Mouse (Mus musculus) heart, adult 18-20 months (tissue): ENCODE results near the gene Slc22a28. TPM values are rescaled to one million over a fixed set of nuclear protein-coding genes. Genes with fewer than 3 reads are reported as not detected.
"Not testable (repeated sequence)": the region's sequence is repeated elsewhere in the genome, so short reads cannot be mapped to it uniquely, and the experiment has no call there.

Experiments
- DNase-seq, 2 experiments: peaks; one replicate each; pipeline ENCODE4 v3.0.0; 2021 to 2022; ENCODE audit warnings: mixed read lengths in 1 of 2
- long read RNA-seq, 2 experiments: library from polyadenylated mRNA; stranded (forward); transcript quantifications; one replicate each; pipeline ENCODE4 v2.0.0; 2021
- total RNA-seq, 2 experiments: library from RNA; stranded (reverse); gene quantifications; 2 replicates each; pipeline ENCODE4 v1.2.3; 2021

The Slc22a28 gene
- total RNA-seq: not detected
- long read RNA-seq, experiment 1: 0 reads
- long read RNA-seq, experiment 2: 0 reads

DNA sequence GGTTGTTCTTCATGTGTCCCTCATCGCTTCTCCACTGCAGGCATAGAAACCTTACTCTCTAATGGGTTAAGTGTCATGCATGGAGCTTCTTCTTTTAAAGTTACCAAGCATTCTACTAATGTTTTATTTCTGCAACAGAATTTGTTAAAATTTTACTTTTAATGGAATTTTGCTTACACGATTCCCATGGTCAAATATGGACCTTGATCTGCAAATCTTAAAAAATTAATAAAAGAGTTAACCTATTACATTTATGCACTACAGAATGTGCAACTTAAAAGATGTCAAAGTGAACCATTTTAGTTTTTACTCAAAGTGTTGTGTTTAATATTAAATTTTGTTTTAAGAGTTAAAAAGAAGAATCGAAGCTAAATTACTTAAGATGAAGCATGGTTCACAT lies at the start of gene Slc22a28:
Slc22a28 (minus strand) TSS at position 102 of the 400 bp plus-strand sequence.
- DNase-seq: not testable (repeated sequence)

DNA sequence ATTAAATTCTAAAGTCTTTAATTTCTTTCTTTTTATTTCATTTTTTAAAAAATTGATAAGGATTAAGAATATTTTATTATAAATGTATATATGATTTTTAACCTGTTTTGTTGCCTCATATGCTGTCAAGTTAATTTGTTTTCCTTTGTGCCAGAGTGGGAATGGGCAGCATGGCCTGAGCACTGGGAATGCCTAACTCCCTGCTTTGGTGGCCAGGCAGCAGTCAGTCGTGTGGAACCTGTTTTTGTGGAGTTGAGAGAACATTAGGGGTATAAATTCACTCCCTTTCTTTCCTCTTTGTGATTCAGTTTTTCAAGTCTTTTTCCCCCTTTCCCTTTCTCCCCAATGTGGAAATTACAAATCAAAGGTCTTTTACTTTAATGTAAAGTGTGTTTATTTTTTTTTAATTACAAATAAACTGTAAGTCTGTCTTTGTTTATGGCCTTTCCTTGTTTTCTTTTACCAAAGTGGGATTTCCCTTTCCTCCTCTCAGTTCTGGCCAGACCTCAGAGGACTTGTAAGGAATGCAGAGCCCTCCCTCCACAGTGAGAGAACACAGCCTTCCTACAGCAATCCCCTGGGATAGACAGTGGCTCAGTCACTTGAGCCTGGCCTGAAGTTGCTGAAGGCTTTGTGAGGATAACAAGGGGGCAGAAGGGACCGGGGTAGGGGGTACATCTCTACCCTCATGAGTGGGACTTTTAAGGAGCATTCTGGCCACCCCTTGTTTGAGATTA lies 17.2 kb upstream of the Slc22a28 start:
- DNase-seq: no peak

DNA sequence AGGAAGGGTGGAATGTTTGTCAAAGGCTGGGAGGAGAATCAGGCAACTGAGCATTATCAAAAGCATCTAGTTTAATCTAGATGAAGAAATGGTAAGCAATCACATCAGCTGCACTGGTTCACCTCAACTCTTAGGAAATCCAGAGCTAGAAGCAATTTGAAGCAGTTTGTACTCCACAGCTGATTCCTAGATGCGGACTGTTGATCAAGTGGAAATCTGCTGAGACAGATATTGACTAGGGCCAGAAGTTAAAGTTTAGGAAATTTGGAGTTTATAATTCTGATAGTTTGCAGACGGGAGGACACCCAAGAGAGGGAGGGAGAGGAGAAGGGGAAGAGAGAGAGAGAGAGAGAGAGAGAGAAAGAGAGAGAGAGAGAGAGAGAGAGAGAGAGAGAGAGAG lies 10.9 kb upstream of the Slc22a28 start:
- not testable (repeated sequence) for DNase-seq

DNA sequence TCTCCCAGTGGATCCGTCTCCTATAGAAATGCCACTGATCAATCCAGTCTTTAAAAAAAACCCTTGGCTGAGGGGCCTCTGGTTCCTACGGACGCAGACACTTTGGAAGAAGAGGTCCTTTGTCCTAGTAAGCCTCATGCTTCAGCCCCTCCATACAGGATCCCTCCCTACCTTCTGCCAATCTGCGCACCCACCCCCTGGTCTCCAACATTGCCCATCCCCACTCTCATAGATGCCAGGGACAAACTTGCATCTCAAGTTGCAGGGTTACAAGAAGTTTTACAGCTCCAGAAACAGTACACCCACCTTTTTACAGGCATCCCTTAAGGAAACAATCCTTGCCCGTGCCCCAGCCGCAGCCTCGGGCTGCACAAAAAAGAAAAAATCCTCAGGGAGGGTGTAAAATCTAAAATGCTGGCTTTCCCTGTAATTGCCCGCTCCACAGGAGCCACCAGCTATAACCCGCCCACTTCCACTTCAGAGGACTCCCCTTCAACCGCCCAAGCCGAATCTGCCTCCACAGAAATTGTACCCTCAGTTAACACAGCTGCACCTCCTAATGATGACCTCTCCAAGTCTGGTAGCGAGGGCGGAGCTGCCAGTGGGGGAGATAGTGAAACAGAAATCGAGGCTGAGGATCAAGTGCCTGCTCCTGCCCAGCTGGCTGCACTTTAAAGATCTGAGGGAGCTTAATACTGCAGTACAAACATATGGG lies 2.5 kb upstream of the Slc22a28 start:
- not testable (repeated sequence) for DNase-seq

DNA sequence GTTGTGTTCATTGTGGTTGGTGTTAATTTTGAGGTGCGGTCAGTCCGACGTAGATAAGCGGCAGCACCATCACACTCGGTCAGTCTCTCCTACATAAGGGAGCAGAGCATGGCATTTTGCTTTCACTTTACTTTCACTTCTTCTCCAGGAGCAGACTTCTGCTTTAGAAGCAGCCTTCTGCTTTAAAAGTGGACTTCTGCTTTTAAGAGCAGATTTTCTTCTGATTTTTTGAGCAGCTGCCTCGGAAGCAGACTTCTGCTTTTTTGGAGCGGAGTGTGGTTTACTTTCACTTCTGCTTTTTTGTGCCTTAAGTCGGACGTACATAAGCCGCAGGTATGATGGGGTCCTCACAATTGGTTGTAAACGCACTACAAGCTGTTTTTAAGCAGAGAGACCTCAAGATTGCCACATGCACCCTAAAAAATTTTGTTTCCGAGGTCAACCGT lies 111.9 kb downstream of the Slc22a28 start:
- peak; percentile 21 to 73 for DNase-seq

DNA sequence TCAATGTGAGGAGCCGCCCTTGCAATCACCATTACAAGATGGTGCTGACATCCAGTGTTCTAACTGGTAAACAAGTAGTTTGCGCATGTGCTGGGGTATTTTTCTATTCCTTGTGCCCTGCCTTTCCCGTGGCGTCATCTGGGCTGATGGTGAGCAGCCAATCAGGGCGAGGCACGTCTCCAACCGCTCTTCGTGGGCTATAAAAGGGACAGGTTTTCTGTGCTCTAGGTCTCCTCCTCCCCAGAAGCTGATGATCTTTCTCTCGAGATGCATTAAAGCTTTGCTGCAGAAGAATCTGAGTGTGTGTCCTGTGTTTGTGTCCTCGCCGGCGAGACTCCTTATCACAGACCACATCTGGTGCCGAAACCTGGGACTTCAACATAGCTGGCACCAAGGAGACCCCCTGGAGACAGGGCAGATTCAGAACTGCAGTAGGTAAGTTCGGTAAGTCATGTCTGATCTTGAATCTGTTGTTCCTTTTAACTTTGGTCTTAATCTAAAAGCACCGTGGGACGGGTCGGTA lies 112.4 kb downstream of the Slc22a28 start:
- peak; percentile 7 to 14 for DNase-seq

DNA sequence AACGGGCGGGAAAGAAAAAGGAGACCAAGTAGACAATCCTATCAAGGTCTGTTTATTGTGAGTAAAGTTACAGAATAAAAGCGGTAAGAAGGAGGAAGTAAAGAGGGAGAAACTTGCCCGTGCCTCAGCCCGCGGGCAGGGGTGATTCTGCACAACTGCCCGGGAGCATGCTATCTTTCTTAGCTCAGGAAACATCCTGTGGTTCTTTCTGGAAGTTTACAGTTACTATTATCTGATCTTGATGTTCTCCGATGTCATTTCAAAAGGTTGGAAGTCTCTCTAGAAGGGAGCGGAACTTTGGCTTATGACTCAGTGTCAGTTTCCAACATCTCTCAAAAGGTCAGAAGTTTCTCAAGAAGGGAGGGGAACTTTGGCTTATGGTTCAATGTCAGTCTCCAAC lies 113.2 kb downstream of the Slc22a28 start:
- not testable (repeated sequence) for DNase-seq

Other genes starting within 250 kb of the Slc22a28 start
- gene Slc22a27, start 166.0 kb downstream of the Slc22a28 start, total RNA-seq: not detected
- gene Slc22a29, start 86.9 kb upstream of the Slc22a28 start, total RNA-seq: not detected